Mouse (Mus musculus) liver, embryonic 15.5 days (tissue): Measurements from ENCODE around the gene Dydc1. TPM values are rescaled to one million over a fixed set of nuclear protein-coding genes. Genes with fewer than 3 reads are reported as not detected.

Experiments
- ATAC-seq: fragments of 200-750 bp; cut with Nextera tagmentation; 2 replicates; pipeline ENCODE4 v1.8.0; 2017; ENCODE audit warnings: moderate number of reproducible peaks, mild to moderate bottlenecking, moderate library complexity; ENCODE audit not compliant: insufficient read depth
- H3K27ac ChIP-seq: fragments of 300-500 bp; sonication (generic); replicated peaks from 2 replicates; pipeline ENCODE4 v1.5.1; 2015; ENCODE audit warnings: mild to moderate bottlenecking, inconsistent platforms
- H3K27me3 ChIP-seq: fragments of 300-500 bp; sonication (generic); 2 replicates; pipeline ENCODE4 v1.6.1; 2015; ENCODE audit warnings: mild to moderate bottlenecking, inconsistent platforms
- H3K36me3 ChIP-seq: fragments of 300-500 bp; sonication (generic); replicated peaks from 2 replicates; pipeline ENCODE4 v1.6.1; 2015; ENCODE audit warnings: moderate library complexity, mild to moderate bottlenecking, inconsistent platforms
- H3K4me1 ChIP-seq: fragments of 300-500 bp; sonication (generic); replicated peaks from 2 replicates; pipeline ENCODE4 v1.6.1; 2015; ENCODE audit warnings: inconsistent platforms
- H3K4me2 ChIP-seq: fragments of 300-500 bp; sonication (generic); 2 replicates; pipeline ENCODE4 v1.6.1; 2015; ENCODE audit warnings: moderate library complexity, mild to moderate bottlenecking, inconsistent platforms
- H3K4me3 ChIP-seq: fragments of 300-500 bp; sonication (generic); replicated peaks from 2 replicates; pipeline ENCODE4 v1.5.1; 2015; ENCODE audit warnings: mild to moderate bottlenecking, inconsistent platforms
- H3K9ac ChIP-seq: fragments of 300-500 bp; sonication (generic); 2 replicates; pipeline ENCODE4 v1.6.1; 2015; ENCODE audit warnings: moderate library complexity, mild to moderate bottlenecking, inconsistent platforms
- H3K9me3 ChIP-seq: fragments of 300-500 bp; sonication (generic); replicated peaks from 2 replicates; pipeline ENCODE4 v1.6.1; 2016; ENCODE audit warnings: inconsistent platforms
- WGBS: fragments of 180-500 bp; shearing (Covaris S2); methylation state at CpG from one replicate; pipeline ENCODE4 v1.1.7; 2015; ENCODE audit warnings: mixed read lengths; ENCODE audit not compliant: insufficient replicate concordance; 5-methylcytosine and 5-hydroxymethylcytosine counted together
- polyA plus RNA-seq: library from polyadenylated mRNA; unstranded; fragments of >200 nt; fragmentation: Nextera tagmentation; extraction: Ambion mirVana; gene quantifications from 2 replicates; pipeline ENCODE4 v1.2.1, GENCODE M21; 2015

Dydc1 gene
- not detected in 2 replicates for polyA plus RNA-seq

GRCm38 (mm10) chr14:41072229-41072943, at the start of gene Dydc1:
TSS of gene Dydc1 (plus strand) at chr14:41072911.
- ATAC-seq, result no peak
- Histone ChIP-seq H3K4me1 (peaks cover 11% of the 10 kb centered on the region; the same call in 1 of the 2 replicates), H3K36me3 (no peaks in the 10 kb centered on the region), H3K4me2 (peak within 1 kb of the TSS; percentile 58), H3K4me3 (peak within 1 kb of the TSS; percentile 39), H3K9ac (no peak within 1 kb of the TSS), H3K27ac (no peak within 1 kb of the TSS), H3K27me3 (peaks cover 16% of the 10 kb centered on the region), H3K9me3 (no peaks in the 10 kb centered on the region)
- 12% methylated on average over 23 of the region's 23 CpGs for WGBS

DNA sequence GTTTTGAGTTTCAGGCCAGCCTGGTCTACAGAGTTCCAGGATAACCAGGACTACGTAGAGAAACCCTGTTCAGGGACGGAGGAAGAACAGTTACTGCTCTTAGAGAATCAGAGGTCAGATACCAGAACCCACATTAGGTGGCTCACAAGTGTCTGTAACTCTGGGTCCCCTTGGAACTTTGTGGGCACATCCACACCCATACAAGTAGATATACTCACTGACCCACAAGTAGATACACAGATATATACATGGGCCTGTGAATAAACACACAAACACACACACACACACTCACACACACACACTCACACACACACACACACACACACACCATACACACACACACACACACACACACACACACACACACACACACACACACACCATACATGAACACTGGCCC, 47.6 kb upstream of the Dydc1 start:
- 40% methylated on average over 2 of the region's 2 CpGs for WGBS
- no peaks in the 10 kb centered on the region for H3K36me3 ChIP-seq
- H3K9ac ChIP-seq, result no peak overlapping the region
- ATAC-seq, result peak; percentile 54; the same call in 1 of the 2 replicates
- peak overlapping the region; percentile 51 for H3K4me2 ChIP-seq
- no peaks in the 10 kb centered on the region for H3K27me3 ChIP-seq
- peaks cover 36% of the 10 kb centered on the region for H3K4me1 ChIP-seq
- no peak overlapping the region for H3K4me3 ChIP-seq
- H3K27ac ChIP-seq, result peak overlapping the region; percentile 59
- no peaks in the 10 kb centered on the region for H3K9me3 ChIP-seq

- peak; percentile 92 for ATAC-seq
- H3K4me2 ChIP-seq, result peak overlapping the region; percentile 51
- H3K4me3 ChIP-seq, result no peak overlapping the region
- no peaks in the 10 kb centered on the region for H3K9me3 ChIP-seq
- H3K27me3 ChIP-seq, result no peaks in the 10 kb centered on the region
- 27% methylated on average over 7 of the region's 7 CpGs for WGBS
- H3K9ac ChIP-seq, result no peak overlapping the region; the same call in 1 of the 2 replicates
- peak overlapping the region; percentile 67 for H3K27ac ChIP-seq
- H3K4me1 ChIP-seq, result peaks cover 36% of the 10 kb centered on the region
- H3K36me3 ChIP-seq, result no peaks in the 10 kb centered on the region
Measured at GRCm38 (mm10) chr14:41025594-41026284, 47.0 kb upstream of the Dydc1 start.

- H3K4me1 ChIP-seq, result peaks cover 40% of the 10 kb centered on the region
- no peaks in the 10 kb centered on the region for H3K36me3 ChIP-seq
- H3K27ac ChIP-seq, result no peak overlapping the region
- no peak overlapping the region for H3K4me2 ChIP-seq
- H3K27me3 ChIP-seq, result no peaks in the 10 kb centered on the region
- no peak overlapping the region for H3K4me3 ChIP-seq
- no peak for ATAC-seq
- H3K9me3 ChIP-seq, result no peaks in the 10 kb centered on the region
- H3K9ac ChIP-seq, result no peak overlapping the region
- 54% methylated on average over 4 of the region's 4 CpGs for WGBS
Measured at GRCm38 (mm10) chr14:41029303-41029702, 43.4 kb upstream of the Dydc1 start.

- H3K4me2 ChIP-seq, result no peak overlapping the region
- 78% methylated on average over 6 of the region's 6 CpGs for WGBS
- no peak overlapping the region for H3K9ac ChIP-seq
- H3K4me1 ChIP-seq, result peaks cover 23% of the 10 kb centered on the region
- H3K27me3 ChIP-seq, result no peaks in the 10 kb centered on the region
- no peak overlapping the region for H3K4me3 ChIP-seq
- no peak for ATAC-seq
- no peaks in the 10 kb centered on the region for H3K36me3 ChIP-seq
- no peak overlapping the region for H3K27ac ChIP-seq
- no peaks in the 10 kb centered on the region for H3K9me3 ChIP-seq
Measured at GRCm38 (mm10) chr14:41030989-41031513, 41.7 kb upstream of the Dydc1 start.

- Histone ChIP-seq H3K36me3 (no peaks in the 10 kb centered on the region), H3K9me3 (no peaks in the 10 kb centered on the region), H3K27ac (no peak overlapping the region), H3K27me3 (no peaks in the 10 kb centered on the region), H3K9ac (no peak overlapping the region), H3K4me2 (no peak overlapping the region), H3K4me1 (peaks cover 11% of the 10 kb centered on the region; the same call in 1 of the 2 replicates), H3K4me3 (no peak overlapping the region)
- whole genome bisulfite sequencing, result 51% methylated on average over 13 of the region's 13 CpGs
- ATAC-seq, result no peak; the same call in 1 of the 2 replicates
Measured at GRCm38 (mm10) chr14:41033135-41034110, 39.3 kb upstream of the Dydc1 start.

DNA sequence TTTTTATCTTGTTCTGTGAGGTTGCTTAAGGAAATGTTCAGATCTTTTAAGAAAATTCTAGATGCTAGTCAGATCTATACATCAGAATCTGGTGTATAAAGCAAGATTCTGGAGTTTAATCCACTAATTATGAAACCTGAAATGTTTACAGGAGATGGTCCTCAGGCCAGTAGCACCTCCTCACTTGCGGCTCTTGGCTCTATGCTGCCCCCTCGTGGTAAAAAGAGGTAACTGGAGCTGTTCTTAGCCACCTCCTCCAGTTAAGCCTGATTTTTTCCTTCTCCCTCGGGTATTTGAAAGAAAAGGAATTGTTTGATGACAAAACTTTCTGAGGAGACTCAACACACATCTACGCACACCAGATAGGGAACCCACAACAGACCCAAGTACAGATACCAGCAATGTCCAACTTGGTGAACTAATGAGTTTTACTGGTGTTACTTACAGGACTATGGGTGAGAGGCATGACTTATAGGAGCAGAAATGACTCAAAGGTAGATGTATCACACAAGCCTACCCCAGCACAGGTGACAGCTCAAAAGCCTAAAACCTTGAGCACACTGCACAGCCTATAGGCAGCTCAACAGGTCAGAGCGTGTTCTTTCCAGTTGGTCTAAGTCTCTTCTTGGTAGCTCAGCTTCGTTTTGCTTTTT, 37.4 kb upstream of the Dydc1 start:
- Histone ChIP-seq H3K36me3 (no peaks in the 10 kb centered on the region), H3K4me3 (no peak overlapping the region), H3K27ac (no peak overlapping the region), H3K4me1 (peaks cover 7% of the 10 kb centered on the region; the same call in 1 of the 2 replicates), H3K4me2 (no peak overlapping the region), H3K27me3 (no peaks in the 10 kb centered on the region; the same call in 1 of the 2 replicates), H3K9me3 (no peaks in the 10 kb centered on the region), H3K9ac (no peak overlapping the region)
- 0 out of 2 replicates have a peak, but pooled peaks have one; percentile 18 for ATAC-seq
- WGBS, result 28% methylated on average over 6 of the region's 6 CpGs

- no peak overlapping the region for H3K27ac ChIP-seq
- H3K4me2 ChIP-seq, result no peak overlapping the region
- H3K4me1 ChIP-seq, result no peaks in the 10 kb centered on the region; the same call in 1 of the 2 replicates
- no peak overlapping the region for H3K9ac ChIP-seq
- WGBS, result 57% methylated on average over 2 of the region's 2 CpGs
- H3K9me3 ChIP-seq, result no peaks in the 10 kb centered on the region
- no peaks in the 10 kb centered on the region for H3K36me3 ChIP-seq
- H3K27me3 ChIP-seq, result no peaks in the 10 kb centered on the region
- H3K4me3 ChIP-seq, result no peak overlapping the region
- no peak for ATAC-seq
Measured at GRCm38 (mm10) chr14:41047402-41047801, 25.3 kb upstream of the Dydc1 start.

DNA sequence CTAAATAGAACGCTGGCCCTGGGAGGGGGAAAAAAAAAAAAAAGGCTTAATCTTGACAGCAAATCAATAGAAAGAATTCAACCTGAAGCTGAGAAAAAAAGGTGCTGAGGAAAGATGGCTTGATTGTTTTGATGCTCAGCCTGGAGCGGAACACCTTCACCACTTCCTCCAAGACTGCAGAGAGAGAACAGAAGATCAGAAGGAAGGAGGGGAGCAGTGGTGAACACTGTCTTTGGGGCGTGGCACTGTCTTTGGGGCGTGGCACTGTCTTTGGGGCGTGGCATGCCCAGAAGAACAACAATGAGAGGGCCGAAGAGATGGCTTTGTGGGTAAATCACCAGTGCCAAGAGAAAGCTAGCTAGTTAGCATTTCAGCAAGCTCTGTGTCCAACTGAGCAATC, 22.2 kb upstream of the Dydc1 start:
- Histone ChIP-seq H3K27me3 (no peaks in the 10 kb centered on the region), H3K9ac (no peak overlapping the region), H3K4me2 (no peak overlapping the region), H3K36me3 (no peaks in the 10 kb centered on the region), H3K4me3 (no peak overlapping the region), H3K4me1 (no peaks in the 10 kb centered on the region; the same call in 1 of the 2 replicates), H3K9me3 (no peaks in the 10 kb centered on the region), H3K27ac (no peak overlapping the region)
- 40% methylated on average over 6 of the region's 6 CpGs for WGBS
- ATAC-seq, result no peak

DNA sequence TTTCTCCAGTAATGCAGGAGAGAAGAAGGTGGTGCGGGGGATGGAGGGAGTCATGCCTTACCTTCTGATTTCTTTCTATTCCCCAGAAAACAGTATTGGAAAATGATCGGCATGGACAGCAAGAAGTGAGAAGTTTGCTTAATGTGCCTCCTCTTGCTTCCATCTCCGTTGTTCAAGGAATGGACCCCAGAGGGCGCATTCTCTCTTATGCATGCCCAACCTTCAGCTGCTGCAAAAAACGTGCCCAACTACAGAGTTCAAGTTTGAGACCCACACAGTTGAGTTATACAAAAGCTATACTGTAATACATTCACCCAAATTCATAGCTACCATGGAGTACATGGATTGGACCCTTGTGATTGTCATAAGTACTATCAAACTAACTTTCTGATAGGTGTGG, 20.2 kb upstream of the Dydc1 start:
- 45% methylated on average over 5 of the region's 5 CpGs for WGBS
- Histone ChIP-seq H3K9me3 (no peaks in the 10 kb centered on the region), H3K9ac (no peak overlapping the region), H3K4me1 (no peaks in the 10 kb centered on the region; the same call in 1 of the 2 replicates), H3K4me3 (no peak overlapping the region), H3K27ac (no peak overlapping the region), H3K36me3 (no peaks in the 10 kb centered on the region), H3K4me2 (no peak overlapping the region), H3K27me3 (no peaks in the 10 kb centered on the region)
- no peak for ATAC-seq
